Mouse (Mus musculus) lung, postnatal 0 days (tissue): ENCODE results near the gene Gtf2f1.

Source experiments
- CTCF ChIP-seq: IDR thresholded peaks from 2 replicates; pipeline ENCODE4 v1.5.1; 2016; ENCODE audit warnings: antibody characterized with exemption, mild to moderate bottlenecking
- EP300 ChIP-seq: IDR thresholded peaks from 2 replicates; pipeline ENCODE4 v1.6.1; 2016; ENCODE audit warnings: antibody characterized with exemption, mild to moderate bottlenecking, control low read depth

DNA sequence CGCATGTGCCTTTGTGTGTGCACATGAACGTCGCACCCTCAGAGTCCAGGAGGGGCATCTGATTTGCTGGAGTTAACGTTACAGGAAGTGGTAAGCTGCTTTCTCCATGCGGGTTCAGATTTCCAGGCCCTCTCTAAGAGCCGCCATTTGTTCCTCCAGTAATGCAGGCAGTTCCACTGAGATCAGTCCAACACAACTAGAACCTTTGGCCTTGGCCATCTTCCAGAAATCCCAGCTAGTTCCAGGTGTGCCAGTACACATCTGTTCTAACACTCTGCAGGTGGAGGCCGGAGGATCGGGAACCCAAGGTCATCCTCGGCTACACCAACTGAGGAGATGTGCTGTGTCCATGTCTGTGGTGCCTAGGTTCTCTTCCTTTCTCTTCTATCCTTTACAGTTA lies 26.2 kb downstream of the Gtf2f1 start:
- TF ChIP-seq CTCF: no peak
- no peak for TF ChIP-seq EP300
